Mouse (Mus musculus) layer of hippocampus, postnatal 14 days (tissue): ENCODE data around the gene Ankrd28. TPM values are rescaled to one million over a fixed set of nuclear protein-coding genes. Genes with fewer than 3 reads are reported as not detected.
"Not testable (repeated sequence)": the region's sequence is repeated elsewhere in the genome, so short reads cannot be mapped to it uniquely, and the experiment has no call there.

Experiments used
- DNase-seq, 2 experiments: peaks; one replicate each; pipeline ENCODE4 v3.0.0; 2021 to 2022; ENCODE audit warnings: low spot score in 2 of 2, mixed read lengths in 1 of 2
- long read RNA-seq, 2 experiments: library from polyadenylated mRNA; stranded (forward); transcript quantifications; one replicate each; pipeline ENCODE4 v2.0.0; 2021
- total RNA-seq, 2 experiments: library from RNA; stranded (reverse); gene quantifications; 2 replicates each; pipeline ENCODE4 v1.2.3; 2021

Ankrd28 gene
- total RNA-seq = 10 to 100 TPM; 49.9 to 53.9 TPM
- long read RNA-seq, experiment 1, full-length matches to known transcripts = 7 of 10 reads
- long read RNA-seq, experiment 1, partial matches to known transcripts = 3 of 10 reads
- long read RNA-seq, experiment 1, other reads (novel, unspliced or antisense) = 0 of 10 reads
- long read RNA-seq, experiment 2, full-length matches to known transcripts = 4 of 16 reads
- long read RNA-seq, experiment 2, partial matches to known transcripts = 2 of 16 reads
- long read RNA-seq, experiment 2, other reads (novel, unspliced or antisense) = 10 of 16 reads

GRCm38 (mm10) chr14:31830571-31831369 lies at the start of gene Ankrd28:
Ankrd28 (minus strand) TSS chr14:31830651.
- DNase-seq = peak; percentile 88 to 95

GRCm38 (mm10) chr14:31879456-31879855 lies 49.0 kb upstream of the Ankrd28 start:
- DNase-seq = no peak

GRCm38 (mm10) chr14:31872130-31872529 lies 41.7 kb upstream of the Ankrd28 start:
- no peak for DNase-seq

GRCm38 (mm10) chr14:31870436-31870835 lies 40.0 kb upstream of the Ankrd28 start:
- DNase-seq = no peak

- no peak for DNase-seq
Observed at GRCm38 (mm10) chr14:31868591-31868990, 38.1 kb upstream of the Ankrd28 start.

- DNase-seq = not testable (repeated sequence)
Observed at GRCm38 (mm10) chr14:31866366-31866765, 35.9 kb upstream of the Ankrd28 start.

- DNase-seq = no peak
Observed at GRCm38 (mm10) chr14:31858679-31859078, 28.2 kb upstream of the Ankrd28 start.

GRCm38 (mm10) chr14:31857096-31857975 lies 26.9 kb upstream of the Ankrd28 start:
- DNase-seq = peak in 1 of 2 experiments; percentile 50

GRCm38 (mm10) chr14:31856007-31856406 lies 25.6 kb upstream of the Ankrd28 start:
- DNase-seq = no peak

GRCm38 (mm10) chr14:31854667-31855066 lies 24.2 kb upstream of the Ankrd28 start:
- no peak for DNase-seq

GRCm38 (mm10) chr14:31843571-31843970 lies 13.1 kb upstream of the Ankrd28 start:
- DNase-seq = no peak

- no peak for DNase-seq
Observed at GRCm38 (mm10) chr14:31832022-31832421, 1.6 kb upstream of the Ankrd28 start.

GRCm38 (mm10) chr14:31831370-31831712 lies 890 bp upstream of the Ankrd28 start:
- DNase-seq = peak; percentile 46 to 74

- DNase-seq = peak; percentile 28 to 46
Observed at GRCm38 (mm10) chr14:31829761-31830562, 489 bp downstream of the Ankrd28 start.

- DNase-seq = no peak
Observed at GRCm38 (mm10) chr14:31827221-31827620, 3.2 kb downstream of the Ankrd28 start.

GRCm38 (mm10) chr14:31809942-31810341 lies 20.5 kb downstream of the Ankrd28 start:
- no peak for DNase-seq

GRCm38 (mm10) chr14:31803791-31804190 lies 26.7 kb downstream of the Ankrd28 start:
- DNase-seq = no peak

- no peak for DNase-seq
Observed at GRCm38 (mm10) chr14:31800976-31801375, 29.5 kb downstream of the Ankrd28 start.

- no peak for DNase-seq
Observed at GRCm38 (mm10) chr14:31800446-31800845, 30.0 kb downstream of the Ankrd28 start.

GRCm38 (mm10) chr14:31798937-31799336 lies 31.5 kb downstream of the Ankrd28 start:
- DNase-seq = no peak

- DNase-seq = no peak
Observed at GRCm38 (mm10) chr14:31795535-31795934, 34.9 kb downstream of the Ankrd28 start.
